Mouse (Mus musculus): Measurements from ENCODE around the gene Gm28360. TPM values are rescaled to one million over a fixed set of nuclear protein-coding genes. Genes with fewer than 3 reads are reported as not detected.
"Not testable (repeated sequence)": the region's sequence is repeated elsewhere in the genome, so short reads cannot be mapped to it uniquely, and the experiment has no call there.

Gene Gm28360
- polyA plus RNA-seq (2014; fragmentation: Nextera tagmentation; extraction: Ambion mirVana), result not detected in 2 replicates

- not testable (repeated sequence) for H3K27ac ChIP-seq (replicated peaks; ENCODE audit: low read depth, low read length); H3K27me3 ChIP-seq (ENCODE audit: control insufficient read depth, insufficient read depth, low read length); H3K36me3 ChIP-seq (ENCODE audit: control insufficient read depth, insufficient read depth, low read length); H3K4me3 ChIP-seq (replicated peaks; ENCODE audit: low read depth, low read length); H3K4me1 ChIP-seq (ENCODE audit: control insufficient read depth, insufficient read depth, low read length); H3K4me2 ChIP-seq (ENCODE audit: low read length); DNase-seq; H3K9ac ChIP-seq (replicated peaks; ENCODE audit: low read length); ATAC-seq (ENCODE audit: low FRiP score, low TSS enrichment); H3K9me3 ChIP-seq (ENCODE audit: control insufficient read depth, low read length)
- 69% methylated on average over 5 of the region's 5 CpGs for WGBS
Measured at GRCm38 (mm10) chr1:117829781-117830180, at the start of gene Gm28360. TSS of gene Gm28360 (plus strand) at chr1:117830081.

- H3K27me3 ChIP-seq (ENCODE audit: control insufficient read depth, insufficient read depth, low read length); H3K9ac ChIP-seq (replicated peaks; ENCODE audit: low read length); ATAC-seq (ENCODE audit: low FRiP score, low TSS enrichment); H3K4me3 ChIP-seq (replicated peaks; ENCODE audit: low read depth, low read length); H3K4me1 ChIP-seq (ENCODE audit: control insufficient read depth, insufficient read depth, low read length); H3K9me3 ChIP-seq (ENCODE audit: control insufficient read depth, low read length); H3K27ac ChIP-seq (replicated peaks; ENCODE audit: low read depth, low read length); H3K4me2 ChIP-seq (ENCODE audit: low read length); DNase-seq; H3K36me3 ChIP-seq (ENCODE audit: control insufficient read depth, insufficient read depth, low read length): not testable (repeated sequence)
- 60% methylated on average over 3 of the region's 3 CpGs for WGBS
Measured at GRCm38 (mm10) chr1:117780833-117781232, 49.0 kb upstream of the Gm28360 start, which contains the start of gene B020011L13Rik. TSS of gene B020011L13Rik (plus strand) at chr1:117781133.

GRCm38 (mm10) chr1:117816271-117816670 lies 13.6 kb upstream of the Gm28360 start:
- ATAC-seq (ENCODE audit: low FRiP score, low TSS enrichment); H3K4me3 ChIP-seq (replicated peaks; ENCODE audit: low read depth, low read length); DNase-seq; H3K4me1 ChIP-seq (ENCODE audit: control insufficient read depth, insufficient read depth, low read length); H3K27ac ChIP-seq (replicated peaks; ENCODE audit: low read depth, low read length); H3K27me3 ChIP-seq (ENCODE audit: control insufficient read depth, insufficient read depth, low read length); H3K9ac ChIP-seq (replicated peaks; ENCODE audit: low read length); H3K9me3 ChIP-seq (ENCODE audit: control insufficient read depth, low read length); H3K36me3 ChIP-seq (ENCODE audit: control insufficient read depth, insufficient read depth, low read length); H3K4me2 ChIP-seq (ENCODE audit: low read length): not testable (repeated sequence)

- H3K4me3 ChIP-seq (replicated peaks; ENCODE audit: low read depth, low read length); H3K36me3 ChIP-seq (ENCODE audit: control insufficient read depth, insufficient read depth, low read length); H3K9ac ChIP-seq (replicated peaks; ENCODE audit: low read length); ATAC-seq (ENCODE audit: low FRiP score, low TSS enrichment); H3K4me1 ChIP-seq (ENCODE audit: control insufficient read depth, insufficient read depth, low read length); H3K9me3 ChIP-seq (ENCODE audit: control insufficient read depth, low read length); DNase-seq; H3K4me2 ChIP-seq (ENCODE audit: low read length); H3K27ac ChIP-seq (replicated peaks; ENCODE audit: low read depth, low read length); H3K27me3 ChIP-seq (ENCODE audit: control insufficient read depth, insufficient read depth, low read length): not testable (repeated sequence)
- WGBS, result 86% methylated on average over 3 of the region's 3 CpGs
Measured at GRCm38 (mm10) chr1:117851718-117852117, 21.8 kb downstream of the Gm28360 start.

Other genes with a start within 250 kb of the Gm28360 start
- not detected in 2 replicates for gene Gm28363, start 132.9 kb upstream of the Gm28360 start, polyA plus RNA-seq (2014; fragmentation: Nextera tagmentation; extraction: Ambion mirVana)
- gene B020011L13Rik, start 48.9 kb upstream of the Gm28360 start, polyA plus RNA-seq (2014; fragmentation: Nextera tagmentation; extraction: Ambion mirVana), result not detected in 2 replicates
- not detected in 2 replicates for gene Gm28168, start 97.9 kb downstream of the Gm28360 start, polyA plus RNA-seq (2014; fragmentation: Nextera tagmentation; extraction: Ambion mirVana)
- gene Gm7145, start 135.9 kb downstream of the Gm28360 start, polyA plus RNA-seq (2014; fragmentation: Nextera tagmentation; extraction: Ambion mirVana), result not detected in 2 replicates